Comparison of ENCODE assay signal across 25 mouse cellular contexts in the genomic region with DNA sequence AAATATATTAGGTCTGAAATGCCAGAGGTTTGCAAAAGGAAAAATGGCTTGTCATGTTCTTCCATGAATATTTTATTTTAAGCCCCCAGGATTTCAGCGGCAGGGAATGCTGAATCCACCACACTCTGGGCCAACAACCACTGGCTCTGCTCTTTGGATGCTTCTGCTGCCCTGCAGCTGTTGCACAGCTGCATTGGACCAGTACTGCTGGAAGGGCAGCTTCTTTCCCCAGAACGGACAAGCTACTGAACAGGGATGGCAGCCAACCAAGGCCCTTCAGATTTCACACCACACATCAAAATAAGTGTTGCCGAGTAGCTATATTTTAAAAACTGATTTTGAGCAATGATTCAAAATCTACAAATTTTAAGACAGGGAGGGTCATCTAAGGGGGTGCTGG.
"Had no signal": no experiment of that assay in that cellular context is flagged by ENCODE, and none has a peak within 500 bp of the region (broad histone marks: within the 10 kb centered on the region; RNA-seq: fewer than 3 reads in every experiment).

No protein-coding gene starts in this region.

- DNase-seq: kidney, postnatal 25 days; layer of hippocampus, adult 9-11 months; liver; lung, adult 18-20 months; lung, postnatal 10 days; lung, postnatal 36 days; retina, postnatal 1 day; right cerebral cortex, postnatal 25 days; spleen, adult 18-20 months; thymus, adult 18-20 months; thymus, postnatal 36 days had no signal

- H3K27ac ChIP-seq: kidney, postnatal 0 days; layer of hippocampus, adult 2 months; limb, embryonic 10.5 days; limb, embryonic 13.5 days; liver, embryonic 12.5 days; liver, embryonic 15.5 days; lung, embryonic 15.5 days; midbrain, embryonic 10.5 days; midbrain, embryonic 13.5 days; neural tube, embryonic 13.5 days; stomach, embryonic 15.5 days had no signal

- H3K9me3 ChIP-seq: limb, embryonic 10.5 days; limb, embryonic 13.5 days; liver, embryonic 12.5 days; liver, embryonic 15.5 days; lung, embryonic 15.5 days; megakaryocyte, embryonic 14.5 days; midbrain, embryonic 10.5 days; midbrain, embryonic 13.5 days; neural tube, embryonic 13.5 days; stomach, embryonic 15.5 days had no signal

- H3K4me2 ChIP-seq: limb, embryonic 13.5 days; liver, embryonic 12.5 days; liver, embryonic 15.5 days; lung, embryonic 15.5 days; midbrain, embryonic 13.5 days; neural tube, embryonic 13.5 days; stomach, embryonic 15.5 days had no signal

- ATAC-seq: liver, embryonic 12.5 days; midbrain, embryonic 13.5 days; midbrain, embryonic 16.5 days had no signal

- H3K4me1 ChIP-seq: limb, embryonic 10.5 days; limb, embryonic 13.5 days; liver, embryonic 12.5 days; liver, embryonic 15.5 days; lung, embryonic 15.5 days; megakaryocyte, embryonic 14.5 days; midbrain, embryonic 10.5 days; neural tube, embryonic 13.5 days; stomach, embryonic 15.5 days had no signal

- H3K4me3 ChIP-seq: layer of hippocampus, adult 2 months; limb, embryonic 10.5 days; limb, embryonic 13.5 days; liver, embryonic 12.5 days; liver, embryonic 15.5 days; lung, embryonic 15.5 days; megakaryocyte, embryonic 14.5 days; midbrain, embryonic 10.5 days; midbrain, embryonic 13.5 days; myocyte; neural tube, embryonic 13.5 days; stomach, embryonic 15.5 days had no signal

- H3K9ac ChIP-seq: limb, embryonic 13.5 days; liver, embryonic 12.5 days; liver, embryonic 15.5 days; lung, embryonic 15.5 days; midbrain, embryonic 13.5 days; neural tube, embryonic 13.5 days; stomach, embryonic 15.5 days had no signal

- H3K27me3 ChIP-seq: limb, embryonic 13.5 days; liver, embryonic 12.5 days; liver, embryonic 15.5 days; lung, embryonic 15.5 days; megakaryocyte, embryonic 14.5 days; midbrain, embryonic 13.5 days; neural tube, embryonic 13.5 days; stomach, embryonic 15.5 days had no signal

- H3K36me3 ChIP-seq: limb, embryonic 10.5 days; limb, embryonic 13.5 days; liver, embryonic 12.5 days; liver, embryonic 15.5 days; lung, embryonic 15.5 days; midbrain, embryonic 10.5 days; midbrain, embryonic 13.5 days; neural tube, embryonic 13.5 days; stomach, embryonic 15.5 days had no signal
